Mouse (Mus musculus): ENCODE data around the gene Rassf6. TPM values are rescaled to one million over a fixed set of nuclear protein-coding genes. Genes with fewer than 3 reads are reported as not detected.

The Rassf6 gene
- total and polyA plus RNA-seq, 3 experiments: 0.27 TPM; not detected in 2

GRCm38 (mm10) chr5:90641218-90641610 is 757 bp upstream of the Rassf6 start:
- Histone ChIP-seq H3K27ac (no peak overlapping the region), H3K79me2 (replicated peaks; ENCODE audit: control insufficient read depth, insufficient read depth, low read length) (no peaks in the 10 kb centered on the region), H3K9ac (ENCODE audit: low read depth, low read length) (no peak overlapping the region), H3K4me3 (no peak overlapping the region), H3K4me1 (ENCODE audit: control insufficient read depth, insufficient read depth, low read length) (no peaks in the 10 kb centered on the region), H3K27me3 (ENCODE audit: control insufficient read depth, insufficient read depth, low read length) (no peaks in the 10 kb centered on the region), H3K36me3 (ENCODE audit: control insufficient read depth, insufficient read depth, low read length) (no peaks in the 10 kb centered on the region)
- intact Hi-C loops (cut with DNase I): no loop called here
- TF ChIP-seq EP300 (IDR thresholded peaks at IDR 0.05; ENCODE audit: insufficient read depth, low read depth, low read length) (no peak), POLR2A (IDR thresholded peaks at IDR 0.05; ENCODE audit: insufficient read depth, low read depth, low read length) (no peak), CTCF (IDR thresholded peaks at IDR 0.05) (no peak)
- WGBS: 51% methylated on average over 10 of the region's 10 CpGs
- no peak for DNase-seq

GRCm38 (mm10) chr5:90634885-90635284 is 5.6 kb downstream of the Rassf6 start:
- TF ChIP-seq EP300 (IDR thresholded peaks at IDR 0.05; ENCODE audit: insufficient read depth, low read depth, low read length): no peak
- no peak for TF ChIP-seq POLR2A (IDR thresholded peaks at IDR 0.05; ENCODE audit: insufficient read depth, low read depth, low read length)
- TF ChIP-seq CTCF (IDR thresholded peaks at IDR 0.05): no peak
- Histone ChIP-seq H3K9ac (ENCODE audit: low read depth, low read length) (no peak overlapping the region), H3K27ac (no peak overlapping the region), H3K79me2 (replicated peaks; ENCODE audit: control insufficient read depth, insufficient read depth, low read length) (no peaks in the 10 kb centered on the region), H3K36me3 (ENCODE audit: control insufficient read depth, insufficient read depth, low read length) (no peaks in the 10 kb centered on the region), H3K4me1 (ENCODE audit: control insufficient read depth, insufficient read depth, low read length) (no peaks in the 10 kb centered on the region), H3K4me3 (no peak overlapping the region), H3K27me3 (ENCODE audit: control insufficient read depth, insufficient read depth, low read length) (no peaks in the 10 kb centered on the region; the same call in 1 of the 2 replicates)
- 79% methylated on average over 7 of the region's 7 CpGs for WGBS
- no peak for DNase-seq
- intact Hi-C loops (cut with DNase I): no loop called here

- Histone ChIP-seq H3K27ac (no peak overlapping the region), H3K79me2 (replicated peaks; ENCODE audit: control insufficient read depth, insufficient read depth, low read length) (no peaks in the 10 kb centered on the region), H3K4me1 (ENCODE audit: control insufficient read depth, insufficient read depth, low read length) (no peaks in the 10 kb centered on the region), H3K27me3 (ENCODE audit: control insufficient read depth, insufficient read depth, low read length) (no peaks in the 10 kb centered on the region; the same call in 1 of the 2 replicates), H3K9ac (ENCODE audit: low read depth, low read length) (no peak overlapping the region), H3K4me3 (no peak overlapping the region), H3K36me3 (ENCODE audit: control insufficient read depth, insufficient read depth, low read length) (no peaks in the 10 kb centered on the region)
- 38% methylated on average over 1 of the region's 1 CpGs for WGBS
- no peak for DNase-seq
- TF ChIP-seq CTCF (IDR thresholded peaks at IDR 0.05): no peak
- no peak for TF ChIP-seq EP300 (IDR thresholded peaks at IDR 0.05; ENCODE audit: insufficient read depth, low read depth, low read length)
- no peak for TF ChIP-seq POLR2A (IDR thresholded peaks at IDR 0.05; ENCODE audit: insufficient read depth, low read depth, low read length)
- intact Hi-C loops (cut with DNase I): no loop called here
Measured at GRCm38 (mm10) chr5:90628530-90628929, 11.9 kb downstream of the Rassf6 start.

GRCm38 (mm10) chr5:90628011-90628410 is 12.4 kb downstream of the Rassf6 start:
- Histone ChIP-seq H3K4me3 (no peak overlapping the region), H3K4me1 (ENCODE audit: control insufficient read depth, insufficient read depth, low read length) (no peaks in the 10 kb centered on the region), H3K79me2 (replicated peaks; ENCODE audit: control insufficient read depth, insufficient read depth, low read length) (no peaks in the 10 kb centered on the region), H3K27me3 (ENCODE audit: control insufficient read depth, insufficient read depth, low read length) (no peaks in the 10 kb centered on the region; the same call in 1 of the 2 replicates), H3K36me3 (ENCODE audit: control insufficient read depth, insufficient read depth, low read length) (no peaks in the 10 kb centered on the region), H3K27ac (no peak overlapping the region), H3K9ac (ENCODE audit: low read depth, low read length) (no peak overlapping the region)
- TF ChIP-seq CTCF (IDR thresholded peaks at IDR 0.05) (no peak), EP300 (IDR thresholded peaks at IDR 0.05; ENCODE audit: insufficient read depth, low read depth, low read length) (no peak), POLR2A (IDR thresholded peaks at IDR 0.05; ENCODE audit: insufficient read depth, low read depth, low read length) (no peak)
- WGBS: 79% methylated on average over 3 of the region's 3 CpGs
- no peak for DNase-seq
- intact Hi-C loops (cut with DNase I): no loop called here

GRCm38 (mm10) chr5:90627423-90627822 is 13.0 kb downstream of the Rassf6 start:
- no peak overlapping the region for H3K9ac ChIP-seq (ENCODE audit: low read depth, low read length)
- H3K4me1 ChIP-seq (ENCODE audit: control insufficient read depth, insufficient read depth, low read length): no peaks in the 10 kb centered on the region
- H3K27me3 ChIP-seq (ENCODE audit: control insufficient read depth, insufficient read depth, low read length): no peaks in the 10 kb centered on the region; the same call in 1 of the 2 replicates
- WGBS: 91% methylated on average over 4 of the region's 4 CpGs
- DNase-seq: no peak
- H3K36me3 ChIP-seq (ENCODE audit: control insufficient read depth, insufficient read depth, low read length): no peaks in the 10 kb centered on the region
- TF ChIP-seq EP300 (IDR thresholded peaks at IDR 0.05; ENCODE audit: insufficient read depth, low read depth, low read length): no peak
- no peak for TF ChIP-seq POLR2A (IDR thresholded peaks at IDR 0.05; ENCODE audit: insufficient read depth, low read depth, low read length)
- TF ChIP-seq CTCF (IDR thresholded peaks at IDR 0.05): no peak
- H3K79me2 ChIP-seq (replicated peaks; ENCODE audit: control insufficient read depth, insufficient read depth, low read length): no peaks in the 10 kb centered on the region
- no peak overlapping the region for H3K4me3 ChIP-seq
- intact Hi-C loops (cut with DNase I): no loop called here
- H3K27ac ChIP-seq: no peak overlapping the region

- no peak for DNase-seq
- no peak for TF ChIP-seq CTCF (IDR thresholded peaks at IDR 0.05)
- H3K4me3 ChIP-seq: no peak overlapping the region
- no peaks in the 10 kb centered on the region for H3K79me2 ChIP-seq (replicated peaks; ENCODE audit: control insufficient read depth, insufficient read depth, low read length)
- H3K36me3 ChIP-seq (ENCODE audit: control insufficient read depth, insufficient read depth, low read length): no peaks in the 10 kb centered on the region
- intact Hi-C loops (cut with DNase I): no loop called here
- WGBS: 70% methylated on average over 18 of the region's 18 CpGs
- no peaks in the 10 kb centered on the region for H3K4me1 ChIP-seq (ENCODE audit: control insufficient read depth, insufficient read depth, low read length)
- H3K27me3 ChIP-seq (ENCODE audit: control insufficient read depth, insufficient read depth, low read length): no peaks in the 10 kb centered on the region; the same call in 1 of the 2 replicates
- no peak overlapping the region for H3K9ac ChIP-seq (ENCODE audit: low read depth, low read length)
- no peak overlapping the region for H3K27ac ChIP-seq
Measured at GRCm38 (mm10) chr5:90624708-90625425, 15.6 kb downstream of the Rassf6 start.

Data from heart, adult 2 months (tissue).